Mouse (Mus musculus) c-Kit-positive CD71-negative TER-119-negative erythroid progenitor cells, embryonic 14.5 days (primary cell): ENCODE results near the gene Ddx1.

Experiments used
- DNase-seq: peaks from one replicate; pipeline ENCODE4 v3.0.0-alpha.2; 2013; ENCODE audit warnings: low read depth

Ddx1 gene

GRCm38 (mm10) chr12:13248691-13249572, at the start of gene Ddx1:
Gene Ddx1 (minus strand): TSS chr12:13249213.
- peak; percentile 66 for DNase-seq

GRCm38 (mm10) chr12:13293421-13293881, 44.4 kb upstream of the Ddx1 start:
- DNase-seq = no peak

DNA sequence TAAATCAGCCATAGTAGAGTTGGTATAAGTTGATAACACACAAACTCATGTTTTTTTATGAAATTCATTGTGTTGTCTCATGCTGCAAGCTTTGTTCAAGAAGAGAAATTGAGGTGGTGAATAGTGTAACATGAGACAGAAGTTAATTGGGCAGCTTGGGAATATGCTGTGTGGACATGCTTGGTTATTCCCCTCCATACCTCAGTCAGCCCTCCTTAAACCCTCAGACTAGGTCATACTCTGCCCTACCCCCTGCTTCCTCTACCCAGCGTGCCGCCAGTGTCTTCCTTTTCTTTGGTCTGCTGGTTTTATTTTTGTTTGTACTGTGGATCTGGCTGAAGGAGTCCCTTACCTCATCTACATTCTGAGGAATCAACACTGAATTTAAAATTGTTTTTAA, 42.4 kb upstream of the Ddx1 start:
- no peak for DNase-seq

- DNase-seq = no peak
These were observed 20.8 kb upstream of the Ddx1 start for GRCm38 (mm10) chr12:13269570-13270390.

DNA sequence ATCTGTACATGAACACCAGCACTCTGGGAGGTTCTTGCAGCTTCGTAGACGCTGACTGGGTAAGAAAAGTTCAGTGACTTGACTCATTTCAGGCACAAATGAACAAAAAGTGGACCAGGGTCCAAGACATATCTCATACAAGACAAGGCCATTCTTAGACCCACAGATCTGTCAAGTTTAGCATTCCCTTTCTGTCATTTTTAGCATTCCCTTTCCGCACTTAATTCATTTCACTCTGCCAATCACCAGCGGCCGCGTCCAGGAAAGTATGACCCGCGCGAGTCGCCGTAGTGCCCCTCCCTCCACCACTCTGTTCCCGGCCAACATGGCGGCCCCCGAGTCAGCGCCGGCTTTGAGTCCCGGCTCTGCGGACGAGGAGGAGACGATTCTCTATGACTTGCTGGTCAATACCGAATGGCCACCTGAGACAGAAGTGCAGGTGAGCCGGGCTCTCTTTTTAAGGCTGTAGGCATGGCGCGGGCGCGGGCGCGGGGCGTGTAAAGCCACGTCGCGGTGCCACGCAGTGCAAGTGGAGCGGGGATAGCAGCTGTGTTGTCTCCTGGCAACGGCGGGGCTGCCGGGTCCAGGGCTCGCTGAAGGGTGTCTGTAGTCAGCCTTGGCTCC, 19.9 kb upstream of the Ddx1 start, which contains the start of gene Nbas:
TSS of gene Nbas (plus strand) at position 308 of the 624 bp plus-strand sequence.
- no peak for DNase-seq

DNA sequence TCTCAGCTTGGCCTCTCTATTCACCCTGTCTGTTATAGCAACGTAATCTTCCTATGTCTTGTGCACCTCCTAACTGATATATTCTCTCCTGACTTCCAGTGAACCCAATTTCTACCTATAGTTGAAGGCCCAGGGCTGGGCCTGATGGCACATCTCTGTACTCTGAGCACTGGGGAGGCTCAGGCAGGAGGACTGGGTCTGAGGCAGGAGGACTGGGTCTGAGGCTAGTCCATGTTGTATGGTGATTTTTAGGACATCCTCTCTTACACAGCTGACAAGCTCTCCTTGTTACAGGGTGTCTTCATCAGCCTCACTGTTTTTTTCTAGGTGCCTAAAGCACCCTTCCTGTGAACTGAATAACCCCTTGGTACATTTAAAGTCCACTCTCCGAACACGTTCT, 19.4 kb upstream of the Ddx1 start:
- DNase-seq = no peak

DNA sequence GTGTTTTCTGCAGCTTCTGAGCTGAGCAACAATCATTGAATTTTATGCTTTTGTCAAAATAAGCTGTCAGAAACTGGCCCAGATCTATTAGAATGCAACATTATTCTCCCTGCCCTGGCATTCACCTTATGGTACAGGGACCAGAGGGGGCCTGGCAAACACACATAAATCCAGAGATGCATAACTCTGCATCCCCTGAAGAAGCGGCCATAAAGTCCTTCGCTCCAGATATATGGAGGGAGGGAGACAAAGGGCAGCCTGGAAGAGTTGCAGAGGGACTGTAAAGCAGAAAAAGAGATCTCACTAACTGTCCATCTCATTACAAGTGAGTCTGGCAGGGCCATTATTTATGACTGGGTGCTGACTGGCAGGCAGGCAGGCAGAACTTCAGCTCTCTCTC, 6.7 kb upstream of the Ddx1 start:
- DNase-seq = no peak

- no peak for DNase-seq
These were observed 6.1 kb upstream of the Ddx1 start for GRCm38 (mm10) chr12:13255068-13255467.

GRCm38 (mm10) chr12:13249573-13249919, 533 bp upstream of the Ddx1 start:
- no peak for DNase-seq

DNA sequence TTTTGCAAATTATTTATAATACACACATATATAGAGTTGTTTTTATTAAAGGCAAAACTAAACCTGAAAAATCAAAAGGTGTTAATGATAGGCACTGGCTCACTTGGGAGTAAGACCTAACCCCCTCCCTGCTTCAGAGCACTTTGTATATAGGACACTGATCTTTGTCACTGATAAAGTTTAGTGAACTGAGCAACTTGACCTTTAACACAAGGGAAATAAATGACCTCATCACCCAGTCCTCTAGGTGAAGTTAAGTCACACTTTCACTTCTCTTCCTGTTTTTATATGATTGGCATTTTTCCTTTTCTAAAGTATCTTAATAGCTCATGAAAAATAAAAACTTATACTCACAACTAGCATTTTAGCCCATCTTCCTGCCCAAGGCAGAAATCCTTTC, 6.6 kb downstream of the Ddx1 start:
- no peak for DNase-seq

- DNase-seq = no peak
These were observed 30.9 kb downstream of the Ddx1 start for GRCm38 (mm10) chr12:13218101-13218514.

- no peak for DNase-seq
These were observed 31.4 kb downstream of the Ddx1 start for GRCm38 (mm10) chr12:13217568-13217967.

GRCm38 (mm10) chr12:13216501-13217103, 32.4 kb downstream of the Ddx1 start:
- no peak for DNase-seq

GRCm38 (mm10) chr12:13214345-13215278, 34.4 kb downstream of the Ddx1 start:
- DNase-seq = peak; percentile 74

DNA sequence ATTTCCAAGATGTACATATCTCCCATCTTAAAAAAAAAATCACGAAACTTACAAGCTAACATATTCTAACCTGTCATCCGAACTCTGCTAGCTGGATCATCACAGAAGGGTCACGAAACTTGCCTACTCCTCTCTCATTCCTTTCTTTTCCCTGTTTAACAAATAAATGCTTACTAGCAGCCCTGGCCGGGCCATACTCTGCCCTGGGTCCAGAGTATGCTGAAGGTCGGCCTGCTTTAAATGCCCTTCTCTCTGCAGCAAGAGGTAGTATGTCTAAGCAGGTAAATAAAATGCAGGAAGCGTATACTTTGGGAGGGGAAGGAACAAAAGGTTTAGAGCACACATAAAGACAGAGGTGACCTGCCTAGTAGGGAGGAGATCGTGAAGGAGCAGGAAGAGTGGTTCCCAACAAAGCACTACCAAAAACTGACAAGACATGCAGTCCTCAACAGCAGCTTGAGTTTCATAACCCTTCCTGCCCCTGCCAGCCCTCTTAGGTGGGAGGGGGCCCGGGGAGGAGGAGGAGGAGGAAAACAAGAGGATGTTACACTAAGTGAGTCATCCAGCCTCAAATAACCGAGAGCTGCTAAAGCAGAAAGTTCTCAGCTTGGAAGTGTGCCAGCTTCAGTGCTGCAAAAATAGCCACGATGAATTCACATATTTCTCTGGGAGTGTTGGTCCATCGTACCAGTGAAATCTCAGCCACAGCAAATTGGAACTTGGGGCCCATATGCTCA, 37.1 kb downstream of the Ddx1 start:
- DNase-seq = peak; percentile 23

DNA sequence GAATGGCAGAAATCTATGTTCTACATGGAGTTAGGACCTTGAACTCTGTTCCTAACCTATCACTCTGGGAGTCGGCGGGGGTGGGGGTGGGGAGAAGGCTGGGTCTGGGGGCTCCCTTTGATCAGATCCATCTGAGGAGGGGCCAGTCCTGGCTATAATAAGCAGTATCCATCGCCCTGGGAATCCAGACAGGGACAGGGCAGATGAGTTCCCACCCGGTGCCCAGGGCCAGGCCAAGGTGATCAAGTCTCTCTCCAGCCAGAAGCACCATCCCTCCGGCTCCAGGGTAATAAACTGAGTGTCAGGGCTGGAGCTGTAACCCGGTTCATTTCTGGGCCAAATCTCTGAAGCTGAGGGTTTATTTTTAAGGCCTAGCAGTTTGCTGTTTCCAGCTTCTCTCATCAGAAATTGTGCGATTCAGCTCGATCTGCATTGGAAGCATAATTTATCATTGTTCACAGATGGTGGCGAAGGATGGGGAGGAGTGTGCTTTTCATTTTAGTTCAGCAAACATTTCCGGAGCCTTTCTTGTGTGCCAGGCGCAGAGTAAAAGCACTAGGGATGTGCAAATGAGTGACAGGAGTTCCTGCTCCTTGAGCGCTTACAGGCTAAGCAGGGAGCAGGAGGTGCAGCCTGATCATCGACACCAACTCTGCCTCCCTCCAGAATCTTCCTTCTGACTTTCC, 39.2 kb downstream of the Ddx1 start:
- DNase-seq = no peak

- no peak for DNase-seq
These were observed 40.0 kb downstream of the Ddx1 start for GRCm38 (mm10) chr12:13208983-13209451.

DNA sequence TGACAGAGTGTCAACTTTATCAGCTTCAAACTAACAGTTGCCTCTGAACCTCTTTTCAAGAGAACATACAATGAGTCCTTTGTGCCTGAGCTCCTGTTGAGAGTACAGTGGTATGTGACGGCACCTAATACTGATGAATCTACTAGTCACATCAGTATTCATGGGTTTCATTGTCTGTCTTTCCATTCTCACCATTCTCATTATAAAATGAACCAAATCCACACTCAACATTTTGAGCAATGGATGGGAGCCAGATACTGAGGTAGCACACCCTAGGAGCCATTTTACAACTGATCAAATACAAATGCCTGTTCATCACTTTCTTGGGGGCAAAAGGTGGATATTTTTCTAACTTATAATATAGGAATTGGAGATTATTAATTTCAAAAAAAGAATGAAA, 40.5 kb downstream of the Ddx1 start:
- no peak for DNase-seq

GRCm38 (mm10) chr12:13207099-13207498, 41.9 kb downstream of the Ddx1 start:
- no peak for DNase-seq
